Mouse (Mus musculus) liver, embryonic 14.5 days (tissue): ENCODE results near the gene H2afx.
A peak's percentile ranks its signal among the peaks of the same experiment; 100 is the strongest.

ENCODE experiments used
- CTCF ChIP-seq: IDR thresholded peaks from 2 replicates; pipeline ENCODE4 v1.5.1; 2016; ENCODE audit warnings: antibody characterized with exemption, low read depth, control low read depth
- EP300 ChIP-seq: IDR thresholded peaks from 2 replicates; pipeline ENCODE4 v1.6.1; 2016; ENCODE audit warnings: antibody characterized with exemption, low read depth

GRCm38 (mm10) chr9:44327064-44327711, 7.3 kb upstream of the H2afx start:
- TF ChIP-seq EP300: no peak
- TF ChIP-seq CTCF: 0 out of 2 replicates have a peak, but pooled peaks have one; percentile 5
